Mouse (Mus musculus) embryo, embryonic 11 days (tissue): ENCODE measurements around the gene Npy2r.
A peak's percentile ranks its signal among the peaks of the same experiment; 100 is the strongest.

Experiments used
- DNase-seq: peaks from one replicate; pipeline ENCODE4 v3.0.0-alpha.2; 2015

Npy2r gene

GRCm38 (mm10) chr3:82547908-82548721, at the start of gene Npy2r:
Gene Npy2r (minus strand): TSS chr3:82548084.
- peak; percentile 52 for DNase-seq

- no peak for DNase-seq
Measured at GRCm38 (mm10) chr3:82557786-82558185, 9.9 kb upstream of the Npy2r start.

- DNase-seq, result no peak
Measured at GRCm38 (mm10) chr3:82556311-82556828, 8.5 kb upstream of the Npy2r start.

GRCm38 (mm10) chr3:82549932-82550331, 2.0 kb upstream of the Npy2r start:
- no peak for DNase-seq

- peak; percentile 58 for DNase-seq
Measured at GRCm38 (mm10) chr3:82548753-82549152, 869 bp upstream of the Npy2r start.

GRCm38 (mm10) chr3:82541449-82541848, 6.4 kb downstream of the Npy2r start:
- DNase-seq, result no peak

- no peak for DNase-seq
Measured at GRCm38 (mm10) chr3:82539951-82540350, 7.9 kb downstream of the Npy2r start.

GRCm38 (mm10) chr3:82524792-82525191, 23.1 kb downstream of the Npy2r start:
- no peak for DNase-seq

- DNase-seq, result no peak
Measured at GRCm38 (mm10) chr3:82498006-82498405, 49.9 kb downstream of the Npy2r start.
